Mouse (Mus musculus) midbrain, postnatal 0 days (tissue): ENCODE data around the gene Bola2. TPM values are rescaled to one million over a fixed set of nuclear protein-coding genes. Genes with fewer than 3 reads are reported as not detected.

Experiments used
- ATAC-seq: fragments of 200-750 bp; cut with Nextera tagmentation; 2 replicates; pipeline ENCODE4 v1.8.0; 2017; ENCODE audit warnings: moderate number of reproducible peaks, mild to moderate bottlenecking, moderate TSS enrichment, moderate library complexity; ENCODE audit not compliant: low FRiP score
- DNase-seq: peaks from one replicate; pipeline ENCODE4 v3.0.0-alpha.2; 2015; ENCODE audit warnings: low spot score
- H3K27ac ChIP-seq: fragments of 300-500 bp; sonication (generic); 2 replicates; pipeline ENCODE4 v1.5.1; 2014; ENCODE audit warnings: low read depth, mild to moderate bottlenecking, low read length, mixed read lengths
- H3K27me3 ChIP-seq: fragments of 300-500 bp; sonication (generic); 2 replicates; pipeline ENCODE4 v1.6.1; 2014; ENCODE audit warnings: low read length, control low read depth, mixed read lengths; ENCODE audit not compliant: insufficient read depth
- H3K36me3 ChIP-seq: fragments of 300-500 bp; sonication (generic); 2 replicates; pipeline ENCODE4 v1.6.1; 2014; ENCODE audit warnings: low read length, control low read depth, mixed read lengths; ENCODE audit not compliant: insufficient read depth
- H3K4me1 ChIP-seq: fragments of 300-500 bp; sonication (generic); 2 replicates; pipeline ENCODE4 v1.6.1; 2014; ENCODE audit warnings: mild to moderate bottlenecking, control low read depth, antibody characterized with exemption, low read length, mixed read lengths; ENCODE audit not compliant: insufficient read depth
- H3K4me2 ChIP-seq: fragments of 300-500 bp; sonication (generic); 2 replicates; pipeline ENCODE4 v1.6.1; 2014; ENCODE audit warnings: low read depth, mild to moderate bottlenecking, low read length, mixed read lengths; ENCODE audit not compliant: poor library complexity, severe bottlenecking
- H3K4me3 ChIP-seq: fragments of 300-500 bp; sonication (generic); 2 replicates; pipeline ENCODE4 v1.5.1; 2014; ENCODE audit warnings: low read depth, mild to moderate bottlenecking, low read length, moderate library complexity
- H3K9ac ChIP-seq: fragments of 300-500 bp; sonication (generic); replicated peaks from 2 replicates; pipeline ENCODE4 v1.6.1; 2014; ENCODE audit warnings: mild to moderate bottlenecking, low read length, moderate library complexity, mixed read lengths; ENCODE audit not compliant: poor library complexity, severe bottlenecking
- H3K9me3 ChIP-seq: fragments of 300-500 bp; sonication (generic); 2 replicates; pipeline ENCODE4 v1.6.1; 2016; ENCODE audit warnings: low read length, control low read depth
- CTCF ChIP-seq: IDR thresholded peaks from 2 replicates; pipeline ENCODE4 v1.5.1; 2016; ENCODE audit warnings: antibody characterized with exemption, mild to moderate bottlenecking
- WGBS: fragments of 180-500 bp; shearing (Covaris S2); extraction: QIAGEN DNeasy Blood & Tissue Kit; methylation state at CpG from one replicate; pipeline ENCODE4 v1.1.7; 2014; 5-methylcytosine and 5-hydroxymethylcytosine counted together
- polyA plus RNA-seq: library from polyadenylated mRNA; unstranded; fragments of >200 nt; fragmentation: Nextera tagmentation; extraction: Ambion mirVana; gene quantifications from 2 replicates; pipeline ENCODE4 v1.2.1, GENCODE M21; 2015
- total RNA-seq: library from RNA; depleted of rRNA; stranded (reverse); fragments of >200 nt; gene quantifications from 2 replicates; pipeline ENCODE4 v1.2.3, GENCODE M21; 2014

The Bola2 gene
- total and polyA plus RNA-seq, 2 experiments from 2014 or later: 143 to 160 TPM

DNA sequence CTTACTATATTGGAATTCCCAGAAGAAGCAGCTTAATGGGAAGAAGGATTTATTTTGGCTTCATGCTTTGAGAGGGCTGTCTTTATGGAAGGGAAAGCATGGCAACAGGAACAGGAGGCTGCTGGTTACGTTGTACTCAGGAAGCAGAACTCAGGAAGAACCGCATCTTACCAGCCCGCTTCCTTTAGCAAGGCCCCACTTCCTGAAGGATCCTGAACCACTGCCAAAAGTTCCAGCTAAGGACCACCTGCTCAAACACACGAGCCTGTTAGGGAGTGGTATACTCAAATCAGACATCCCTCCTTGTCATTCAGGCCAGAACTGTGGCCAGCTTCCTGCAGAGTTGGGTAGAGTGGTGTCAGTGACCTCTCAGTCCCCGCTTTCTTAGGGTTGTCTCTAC is 26.7 kb upstream of the Bola2 start:
- H3K9ac ChIP-seq: no peak overlapping the region
- no peak for TF ChIP-seq CTCF
- H3K4me3 ChIP-seq: no peak overlapping the region
- DNase-seq (no peak), ATAC-seq (no peak)
- H3K4me2 ChIP-seq: no peak overlapping the region
- H3K4me1 ChIP-seq: no peaks in the 10 kb centered on the region
- H3K27me3 ChIP-seq: no peaks in the 10 kb centered on the region
- H3K36me3 ChIP-seq: peaks cover 46% of the 10 kb centered on the region
- 83% methylated on average over 5 of the region's 5 CpGs for WGBS
- H3K27ac ChIP-seq: no peak overlapping the region
- no peaks in the 10 kb centered on the region for H3K9me3 ChIP-seq

DNA sequence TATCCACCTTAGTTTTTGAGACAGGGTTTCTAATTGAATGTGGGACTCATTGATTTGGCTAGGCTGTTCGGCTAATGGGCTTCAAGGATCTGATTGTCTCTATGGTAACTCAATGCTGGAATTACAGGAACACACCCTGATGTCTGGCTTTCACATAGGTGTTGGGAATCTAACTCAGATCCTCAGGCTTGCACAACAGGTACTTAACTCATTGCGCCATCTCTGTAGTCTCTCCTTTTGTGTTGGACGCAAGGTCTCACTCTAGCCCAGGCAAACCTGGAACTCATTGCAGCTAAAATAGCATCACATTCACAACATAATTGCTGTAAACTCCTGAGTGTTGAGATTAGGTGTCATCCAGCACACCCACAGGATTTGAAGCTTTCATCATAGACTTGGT is 25.0 kb upstream of the Bola2 start:
- Histone ChIP-seq H3K9ac (no peak overlapping the region; the same call in 1 of the 2 replicates), H3K4me1 (no peaks in the 10 kb centered on the region), H3K4me3 (no peak overlapping the region), H3K27ac (no peak overlapping the region), H3K36me3 (peaks cover 40% of the 10 kb centered on the region), H3K4me2 (no peak overlapping the region), H3K27me3 (no peaks in the 10 kb centered on the region), H3K9me3 (no peaks in the 10 kb centered on the region)
- WGBS: 97% methylated on average over 3 of the region's 3 CpGs
- DNase-seq: no peak
- no peak for TF ChIP-seq CTCF
- ATAC-seq: no peak

DNA sequence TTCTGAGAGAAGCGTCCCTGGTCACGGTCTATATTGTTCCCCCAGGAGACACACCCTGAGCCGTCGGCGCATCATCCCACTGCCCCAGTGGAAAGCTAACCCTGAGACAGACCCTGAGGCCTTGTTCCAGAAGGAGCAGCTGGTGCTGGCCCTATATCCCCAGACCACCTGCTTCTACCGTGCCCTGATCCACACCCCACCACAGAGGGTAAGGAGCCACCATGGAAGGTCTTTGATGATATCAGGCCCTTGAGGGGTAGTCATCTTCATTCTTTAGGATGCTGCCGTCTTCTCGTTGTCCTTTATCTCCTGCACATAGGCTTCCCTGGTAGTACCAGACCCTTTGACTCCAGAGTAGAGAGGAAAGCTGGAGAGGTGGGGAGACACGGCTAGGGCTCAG is 23.1 kb upstream of the Bola2 start:
- Histone ChIP-seq H3K4me2 (no peak overlapping the region), H3K9me3 (no peaks in the 10 kb centered on the region), H3K27ac (no peak overlapping the region), H3K36me3 (peaks cover 33% of the 10 kb centered on the region), H3K4me3 (no peak overlapping the region), H3K4me1 (no peaks in the 10 kb centered on the region), H3K27me3 (no peaks in the 10 kb centered on the region), H3K9ac (no peak overlapping the region)
- no peak for TF ChIP-seq CTCF
- 95% methylated on average over 9 of the region's 9 CpGs for WGBS
- DNase-seq (no peak), ATAC-seq (no peak)

DNA sequence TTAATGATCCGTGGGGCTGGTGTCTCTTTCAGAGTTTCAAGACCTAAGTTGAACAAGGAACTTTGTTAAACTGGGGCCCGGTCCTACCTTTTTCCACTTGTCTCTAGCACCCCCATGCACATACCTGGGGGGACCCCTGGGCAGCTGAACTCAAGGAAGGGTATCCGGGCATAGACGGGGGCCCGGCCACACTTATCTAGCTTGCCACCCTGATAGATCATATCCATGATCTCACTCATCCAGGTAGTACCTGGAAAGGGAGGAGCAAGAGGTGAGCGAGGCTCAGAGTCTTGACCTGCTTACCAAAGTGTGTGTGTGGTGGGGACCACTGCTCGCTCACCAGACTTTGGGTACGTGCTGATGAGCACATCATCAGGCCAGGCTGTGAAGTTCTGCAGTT is 20.1 kb upstream of the Bola2 start:
- DNase-seq: no peak
- no peak overlapping the region for H3K9ac ChIP-seq
- 94% methylated on average over 8 of the region's 8 CpGs for WGBS
- H3K4me2 ChIP-seq: no peak overlapping the region
- H3K27ac ChIP-seq: no peak overlapping the region
- TF ChIP-seq CTCF: no peak
- no peak overlapping the region for H3K4me3 ChIP-seq
- peaks cover 26% of the 10 kb centered on the region for H3K36me3 ChIP-seq
- H3K4me1 ChIP-seq: no peaks in the 10 kb centered on the region
- no peaks in the 10 kb centered on the region for H3K9me3 ChIP-seq
- ATAC-seq: no peak
- H3K27me3 ChIP-seq: no peaks in the 10 kb centered on the region

DNA sequence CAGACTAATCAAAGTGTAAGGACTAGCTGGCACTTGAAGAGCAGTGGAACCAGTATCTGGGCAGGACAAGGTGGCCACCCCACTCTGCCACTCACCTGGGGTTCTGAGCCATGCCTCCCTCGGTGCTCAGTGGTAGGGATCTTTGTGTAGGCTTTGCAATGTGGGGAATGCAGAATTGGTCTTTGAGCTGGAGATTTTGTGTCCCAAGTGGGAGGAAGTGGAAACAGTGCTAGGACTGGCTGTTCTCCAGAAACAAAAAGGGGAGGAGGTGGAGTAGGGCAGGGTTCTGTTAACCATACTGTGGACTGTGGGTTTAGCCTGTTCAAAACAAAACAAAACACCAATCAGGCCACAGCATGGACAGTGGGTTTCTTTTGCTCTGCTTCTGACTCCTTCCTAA is 19.0 kb upstream of the Bola2 start, which contains the start of gene Sult1a1:
Gene Sult1a1 (minus strand): TSS at position 226 of the 400 bp plus-strand sequence.
- Histone ChIP-seq H3K27me3 (no peaks in the 10 kb centered on the region), H3K27ac (peak within 1 kb of the TSS; percentile 12; the same call in 1 of the 2 replicates), H3K36me3 (peaks cover 16% of the 10 kb centered on the region), H3K4me1 (no peaks in the 10 kb centered on the region), H3K9ac (no peak within 1 kb of the TSS), H3K4me3 (no peak within 1 kb of the TSS), H3K4me2 (no peak within 1 kb of the TSS), H3K9me3 (no peaks in the 10 kb centered on the region)
- DNase-seq: no peak
- 86% methylated on average over 1 of the region's 1 CpGs for WGBS
- no peak for TF ChIP-seq CTCF
- ATAC-seq: no peak

DNA sequence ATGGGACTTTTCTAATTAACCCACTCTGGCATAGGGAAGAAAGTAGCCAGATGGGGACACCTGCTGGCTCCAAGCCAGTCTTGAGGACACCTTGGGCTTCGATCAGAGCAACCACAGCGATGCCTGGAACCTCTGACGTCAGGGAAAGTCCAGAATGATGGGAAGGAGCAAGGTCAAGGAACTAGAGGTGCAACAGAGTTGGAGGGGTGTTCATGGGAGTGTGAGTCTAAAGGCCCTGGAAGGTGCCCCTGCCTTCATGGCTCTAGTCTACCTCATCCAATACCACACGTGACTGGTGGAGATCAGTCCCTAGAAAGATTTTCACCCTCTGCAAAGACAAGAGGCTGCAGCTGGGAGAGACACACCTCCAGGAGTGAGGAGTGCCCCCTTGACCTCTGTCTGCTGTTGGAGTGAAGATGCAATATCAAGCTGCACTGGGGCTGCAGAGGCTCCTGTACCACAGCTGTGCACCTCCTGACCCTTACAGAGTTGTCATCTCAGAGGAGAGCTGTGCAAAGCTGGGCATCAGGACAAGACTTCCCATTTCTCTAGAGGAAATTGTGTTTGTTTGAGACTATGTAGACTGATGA is 18.5 kb upstream of the Bola2 start:
- ATAC-seq (no peak), DNase-seq (no peak)
- Histone ChIP-seq H3K36me3 (peaks cover 11% of the 10 kb centered on the region), H3K4me2 (no peak overlapping the region), H3K27me3 (no peaks in the 10 kb centered on the region), H3K27ac (no peak overlapping the region), H3K4me3 (no peak overlapping the region), H3K4me1 (no peaks in the 10 kb centered on the region), H3K9me3 (no peaks in the 10 kb centered on the region), H3K9ac (no peak overlapping the region)
- no peak for TF ChIP-seq CTCF
- WGBS: 81% methylated on average over 4 of the region's 4 CpGs
